Mouse (Mus musculus) liver, embryonic 14.5 days (tissue): ENCODE results near the gene Sys1.

ENCODE experiments used
- CTCF ChIP-seq: IDR thresholded peaks from 2 replicates; pipeline ENCODE4 v1.5.1; 2016; ENCODE audit warnings: antibody characterized with exemption, low read depth, control low read depth
- EP300 ChIP-seq: IDR thresholded peaks from 2 replicates; pipeline ENCODE4 v1.6.1; 2016; ENCODE audit warnings: antibody characterized with exemption, low read depth

GRCm38 (mm10) chr2:164428451-164428850 is 28.3 kb upstream of the Sys1 start:
- TF ChIP-seq CTCF = no peak
- TF ChIP-seq EP300 = no peak
